Mouse (Mus musculus): ENCODE measurements at regions not wholly inside any gene's neighbourhood (a gene's known extent, or its start where the extent isn't known, plus 50 kb on each side); places are given as distances from the start of the nearest gene placed in this dataset.
"Not testable (repeated sequence)": the region's sequence is repeated elsewhere in the genome, so short reads cannot be mapped to it uniquely, and the experiment has no call there.

DNA sequence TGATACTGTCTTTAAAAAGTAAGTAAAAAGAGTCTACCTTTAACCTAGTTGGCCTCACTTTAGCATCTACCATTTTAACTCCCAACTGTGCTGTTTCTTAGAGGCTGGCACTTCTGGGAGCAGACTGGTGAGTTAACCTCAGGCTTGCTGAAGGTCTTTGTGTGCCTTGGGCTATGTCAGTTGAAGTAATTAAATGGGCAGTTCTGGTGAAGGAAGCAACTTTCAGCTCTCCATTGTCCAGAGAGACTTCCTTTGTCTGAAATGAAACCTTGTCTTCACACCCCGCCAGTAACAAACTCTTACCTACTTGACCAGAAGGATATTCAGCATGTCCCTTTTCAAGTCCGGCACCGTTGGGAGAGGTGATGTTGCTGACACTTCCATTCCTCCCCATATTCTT lies 55.5 kb downstream of the Zfp281 start:
- Histone ChIP-seq H3K9me3 (ENCODE audit: control insufficient read depth, low read length) (no peaks in the 10 kb centered on the region), H3K4me2 (replicated peaks) (no peak overlapping the region), H3K27me3 (ENCODE audit: control insufficient read depth, insufficient read depth, low read length) (no peaks in the 10 kb centered on the region), H3K4me1 (replicated peaks; ENCODE audit: control insufficient read depth, insufficient read depth, low read length) (peaks cover under 1% of the 10 kb centered on the region; the same call in 1 of the 2 replicates), H3K36me3 (replicated peaks; ENCODE audit: control insufficient read depth, insufficient read depth) (no peaks in the 10 kb centered on the region), H3K27ac (no peak overlapping the region), H3K4me3 (replicated peaks; ENCODE audit: low read length) (no peak overlapping the region), H3K9ac (no peak overlapping the region)
- WGBS, result 71% methylated on average over 3 of the region's 3 CpGs
- no peak for DNase-seq (ENCODE audit: low spot score)
- no peak for ATAC-seq (ENCODE audit: low FRiP score)

DNA sequence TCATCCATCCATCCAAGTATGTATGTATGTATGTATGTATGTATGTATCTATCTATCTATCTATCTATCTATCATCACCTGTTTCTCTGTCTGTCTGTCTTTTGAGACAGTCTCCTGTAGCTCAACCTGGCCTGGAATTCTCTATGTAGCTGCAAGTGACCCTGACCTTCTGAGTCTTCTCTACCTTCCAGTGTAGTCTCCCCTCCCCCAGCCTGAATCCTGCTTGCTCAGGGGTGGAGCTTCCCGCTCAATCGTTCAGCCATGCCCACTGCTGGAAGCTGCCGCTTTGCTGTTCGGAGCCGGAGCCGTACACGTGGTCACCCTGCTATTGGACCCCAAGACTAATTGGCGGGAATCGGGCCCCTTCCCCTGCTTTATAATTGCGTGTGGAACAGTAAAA lies 57.6 kb downstream of the Zfp281 start:
- not testable (repeated sequence) for H3K4me1 ChIP-seq (replicated peaks; ENCODE audit: control insufficient read depth, insufficient read depth, low read length); H3K9me3 ChIP-seq (ENCODE audit: control insufficient read depth, low read length); H3K27ac ChIP-seq; H3K9ac ChIP-seq; H3K4me2 ChIP-seq (replicated peaks); ATAC-seq (ENCODE audit: low FRiP score); H3K4me3 ChIP-seq (replicated peaks; ENCODE audit: low read length); H3K27me3 ChIP-seq (ENCODE audit: control insufficient read depth, insufficient read depth, low read length); H3K36me3 ChIP-seq (replicated peaks; ENCODE audit: control insufficient read depth, insufficient read depth); DNase-seq (ENCODE audit: low spot score)
- 63% methylated on average over 10 of the region's 10 CpGs for WGBS

- H3K27me3 ChIP-seq (ENCODE audit: control insufficient read depth, insufficient read depth, low read length), result no peaks in the 10 kb centered on the region
- no peak overlapping the region for H3K9ac ChIP-seq
- no peaks in the 10 kb centered on the region; the same call in 1 of the 2 replicates for H3K4me1 ChIP-seq (replicated peaks; ENCODE audit: control insufficient read depth, insufficient read depth, low read length)
- H3K9me3 ChIP-seq (ENCODE audit: control insufficient read depth, low read length), result no peaks in the 10 kb centered on the region
- ATAC-seq (ENCODE audit: low FRiP score) (no peak), DNase-seq (ENCODE audit: low spot score) (no peak)
- H3K27ac ChIP-seq, result no peak overlapping the region
- no peak overlapping the region for H3K4me3 ChIP-seq (replicated peaks; ENCODE audit: low read length)
- WGBS, result 78% methylated on average over 3 of the region's 3 CpGs
- H3K4me2 ChIP-seq (replicated peaks), result no peak overlapping the region
- H3K36me3 ChIP-seq (replicated peaks; ENCODE audit: control insufficient read depth, insufficient read depth), result no peaks in the 10 kb centered on the region
These were observed 58.4 kb downstream of the Zfp281 start for GRCm38 (mm10) chr1:136683061-136683531.

DNA sequence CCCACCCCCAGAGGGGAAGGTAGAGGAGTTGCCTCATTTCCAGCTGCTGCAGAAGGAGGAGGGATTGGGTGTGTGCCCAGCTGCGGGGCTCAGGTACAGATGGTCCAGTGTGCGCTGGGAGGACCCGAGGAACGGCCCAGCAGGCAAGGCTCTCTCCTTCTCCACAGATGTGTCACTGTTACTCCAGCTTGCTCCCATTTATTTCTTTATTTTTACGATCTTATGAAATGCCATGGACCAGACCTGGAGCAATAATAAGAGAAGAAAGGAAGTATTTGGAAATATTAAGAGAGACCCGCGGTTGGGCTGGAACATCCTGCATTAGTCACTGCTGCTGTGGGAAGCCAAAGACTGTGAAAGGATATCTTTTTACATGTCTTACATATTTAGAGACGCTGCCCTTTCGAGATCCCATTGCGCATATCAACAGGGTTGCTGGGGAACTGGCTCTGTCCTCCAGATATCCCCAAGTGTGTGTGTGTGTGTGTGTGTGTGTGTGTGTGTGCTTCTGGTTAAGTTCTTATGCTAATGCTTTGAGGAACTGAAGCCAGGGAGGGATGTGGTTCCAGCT lies 58.9 kb downstream of the Zfp281 start:
- ATAC-seq (ENCODE audit: low FRiP score), result no peak
- Histone ChIP-seq H3K9me3 (ENCODE audit: control insufficient read depth, low read length) (no peaks in the 10 kb centered on the region), H3K27me3 (ENCODE audit: control insufficient read depth, insufficient read depth, low read length) (no peaks in the 10 kb centered on the region), H3K4me2 (replicated peaks) (no peak overlapping the region), H3K4me1 (replicated peaks; ENCODE audit: control insufficient read depth, insufficient read depth, low read length) (no peaks in the 10 kb centered on the region; the same call in 1 of the 2 replicates), H3K36me3 (replicated peaks; ENCODE audit: control insufficient read depth, insufficient read depth) (no peaks in the 10 kb centered on the region), H3K9ac (no peak overlapping the region), H3K27ac (no peak overlapping the region), H3K4me3 (replicated peaks; ENCODE audit: low read length) (no peak overlapping the region)
- DNase-seq (ENCODE audit: low spot score), result no peak
- WGBS, result 56% methylated on average over 10 of the region's 10 CpGs

DNA sequence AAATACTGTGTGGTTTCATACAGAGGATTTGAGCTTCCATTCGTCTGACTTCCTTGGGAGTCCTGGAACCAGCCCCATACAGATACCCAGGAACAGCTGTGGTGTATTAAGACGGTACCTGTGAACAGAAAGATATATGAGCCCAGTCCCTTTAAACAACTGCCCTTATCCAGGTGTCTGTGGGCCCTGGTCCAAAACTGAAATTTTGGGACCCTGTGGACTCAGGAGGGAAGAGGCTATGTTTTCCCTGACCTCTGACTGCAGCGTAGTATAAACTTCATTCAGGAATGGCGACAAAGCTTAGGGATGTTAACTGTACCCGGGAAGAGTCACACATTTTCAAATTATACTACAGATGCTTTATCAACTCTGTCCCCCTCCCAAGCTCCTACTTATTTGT lies 59.8 kb downstream of the Zfp281 start:
- Histone ChIP-seq H3K9ac (no peak overlapping the region), H3K9me3 (ENCODE audit: control insufficient read depth, low read length) (no peaks in the 10 kb centered on the region), H3K36me3 (replicated peaks; ENCODE audit: control insufficient read depth, insufficient read depth) (no peaks in the 10 kb centered on the region), H3K4me1 (replicated peaks; ENCODE audit: control insufficient read depth, insufficient read depth, low read length) (no peaks in the 10 kb centered on the region; the same call in 1 of the 2 replicates), H3K4me2 (replicated peaks) (no peak overlapping the region), H3K27me3 (ENCODE audit: control insufficient read depth, insufficient read depth, low read length) (no peaks in the 10 kb centered on the region), H3K4me3 (replicated peaks; ENCODE audit: low read length) (no peak overlapping the region), H3K27ac (no peak overlapping the region)
- ATAC-seq (ENCODE audit: low FRiP score), result no peak
- 90% methylated on average over 5 of the region's 5 CpGs for WGBS
- no peak for DNase-seq (ENCODE audit: low spot score)

GRCm38 (mm10) chr1:136685191-136686060 lies 60.7 kb downstream of the Zfp281 start:
- Histone ChIP-seq H3K27ac (no peak overlapping the region), H3K36me3 (replicated peaks; ENCODE audit: control insufficient read depth, insufficient read depth) (no peaks in the 10 kb centered on the region), H3K4me1 (replicated peaks; ENCODE audit: control insufficient read depth, insufficient read depth, low read length) (no peaks in the 10 kb centered on the region; the same call in 1 of the 2 replicates), H3K4me2 (replicated peaks) (no peak overlapping the region), H3K27me3 (ENCODE audit: control insufficient read depth, insufficient read depth, low read length) (no peaks in the 10 kb centered on the region), H3K9ac (no peak overlapping the region), H3K4me3 (replicated peaks; ENCODE audit: low read length) (no peak overlapping the region), H3K9me3 (ENCODE audit: control insufficient read depth, low read length) (no peaks in the 10 kb centered on the region)
- no peak for ATAC-seq (ENCODE audit: low FRiP score)
- 70% methylated on average over 13 of the region's 13 CpGs for WGBS
- no peak for DNase-seq (ENCODE audit: low spot score)

- DNase-seq (ENCODE audit: low spot score) (no peak), ATAC-seq (ENCODE audit: low FRiP score) (no peak)
- no peaks in the 10 kb centered on the region for H3K27me3 ChIP-seq (ENCODE audit: control insufficient read depth, insufficient read depth, low read length)
- no peak overlapping the region for H3K4me3 ChIP-seq (replicated peaks; ENCODE audit: low read length)
- no peak overlapping the region for H3K4me2 ChIP-seq (replicated peaks)
- no peaks in the 10 kb centered on the region for H3K36me3 ChIP-seq (replicated peaks; ENCODE audit: control insufficient read depth, insufficient read depth)
- H3K4me1 ChIP-seq (replicated peaks; ENCODE audit: control insufficient read depth, insufficient read depth, low read length), result no peaks in the 10 kb centered on the region; the same call in 1 of the 2 replicates
- no peaks in the 10 kb centered on the region for H3K9me3 ChIP-seq (ENCODE audit: control insufficient read depth, low read length)
- H3K9ac ChIP-seq, result no peak overlapping the region
- no peak overlapping the region for H3K27ac ChIP-seq
These were observed 61.8 kb downstream of the Zfp281 start for GRCm38 (mm10) chr1:136686467-136686866.

DNA sequence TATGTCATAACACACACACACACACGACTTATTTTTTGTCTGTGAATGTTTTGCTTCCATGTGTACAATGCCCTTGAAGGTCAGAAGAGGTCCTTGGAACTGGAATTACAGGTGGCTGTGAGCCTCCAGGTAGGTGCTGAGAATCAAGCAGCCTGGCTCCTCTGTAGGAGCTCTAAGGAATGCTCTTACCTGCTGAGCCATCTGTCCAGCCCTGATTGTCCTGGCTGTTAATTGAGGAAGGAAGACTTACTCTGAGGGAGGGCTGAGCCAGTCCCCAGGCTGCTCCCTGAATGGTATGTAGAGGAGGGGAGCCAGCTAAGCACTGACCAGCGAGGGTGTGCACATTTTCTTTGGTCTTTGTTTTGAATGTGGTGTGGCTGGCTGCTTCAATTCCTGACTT lies 65.4 kb downstream of the Zfp281 start:
- Histone ChIP-seq H3K4me2 (replicated peaks) (no peak overlapping the region), H3K36me3 (replicated peaks; ENCODE audit: control insufficient read depth, insufficient read depth) (no peaks in the 10 kb centered on the region), H3K4me1 (replicated peaks; ENCODE audit: control insufficient read depth, insufficient read depth, low read length) (no peaks in the 10 kb centered on the region), H3K27me3 (ENCODE audit: control insufficient read depth, insufficient read depth, low read length) (no peaks in the 10 kb centered on the region), H3K9ac (no peak overlapping the region), H3K27ac (no peak overlapping the region), H3K9me3 (ENCODE audit: control insufficient read depth, low read length) (no peaks in the 10 kb centered on the region), H3K4me3 (replicated peaks; ENCODE audit: low read length) (no peak overlapping the region)
- ATAC-seq (ENCODE audit: low FRiP score) (no peak), DNase-seq (ENCODE audit: low spot score) (no peak)
- WGBS, result 26% methylated on average over 2 of the region's 2 CpGs

DNA sequence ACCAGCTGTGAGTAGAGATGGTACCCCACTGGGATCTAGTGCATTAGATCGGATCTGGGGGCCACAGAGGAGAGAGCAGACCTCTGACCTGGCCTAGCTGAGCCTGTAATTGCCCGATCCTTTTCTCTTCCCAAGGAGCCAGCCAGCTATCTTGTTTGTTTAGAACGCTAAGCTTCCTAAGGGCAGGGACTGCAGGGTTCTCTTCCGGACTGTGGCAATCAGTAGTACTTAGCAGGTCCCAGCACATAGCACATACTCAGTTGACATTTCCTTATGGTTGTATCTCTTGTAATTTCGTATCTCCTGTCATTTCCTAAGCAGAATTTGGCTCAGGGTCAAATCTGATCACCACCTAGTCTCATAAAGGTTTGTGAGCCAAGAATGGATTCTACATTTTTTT lies 68.7 kb downstream of the Zfp281 start:
- H3K9me3 ChIP-seq (ENCODE audit: control insufficient read depth, low read length), result no peaks in the 10 kb centered on the region
- no peaks in the 10 kb centered on the region for H3K36me3 ChIP-seq (replicated peaks; ENCODE audit: control insufficient read depth, insufficient read depth)
- H3K4me3 ChIP-seq (replicated peaks; ENCODE audit: low read length), result no peak overlapping the region
- DNase-seq (ENCODE audit: low spot score), result no peak
- no peak overlapping the region for H3K4me2 ChIP-seq (replicated peaks)
- no peak overlapping the region for H3K9ac ChIP-seq
- no peak for ATAC-seq (ENCODE audit: low FRiP score)
- no peaks in the 10 kb centered on the region for H3K4me1 ChIP-seq (replicated peaks; ENCODE audit: control insufficient read depth, insufficient read depth, low read length)
- no peak overlapping the region for H3K27ac ChIP-seq
- WGBS, result 54% methylated on average over 5 of the region's 5 CpGs
- no peaks in the 10 kb centered on the region for H3K27me3 ChIP-seq (ENCODE audit: control insufficient read depth, insufficient read depth, low read length)
